Mouse (Mus musculus) midbrain, embryonic 16.5 days (tissue): ENCODE measurements at regions not wholly inside any gene's neighbourhood (a gene's known extent, or its start where the extent isn't known, plus 50 kb on each side); places are given as distances from the start of the nearest gene placed in this dataset.

Experiments used
- ATAC-seq: fragments of 200-750 bp; cut with Nextera tagmentation; 2 replicates; pipeline ENCODE4 v1.8.0; 2017; ENCODE audit warnings: moderate TSS enrichment
- H3K27ac ChIP-seq: fragments of 300-500 bp; sonication (generic); 2 replicates; pipeline ENCODE4 v1.5.1; 2014; ENCODE audit warnings: mild to moderate bottlenecking, low read length, mixed read lengths
- H3K27me3 ChIP-seq: fragments of 300-500 bp; sonication (generic); 2 replicates; pipeline ENCODE4 v1.6.1; 2014; ENCODE audit warnings: low read depth, low read length, mixed read lengths; ENCODE audit not compliant: control insufficient read depth, insufficient read depth
- H3K36me3 ChIP-seq: fragments of 300-500 bp; sonication (generic); 2 replicates; pipeline ENCODE4 v1.6.1; 2014; ENCODE audit warnings: mild to moderate bottlenecking, low read length, moderate library complexity, mixed read lengths; ENCODE audit not compliant: control insufficient read depth, insufficient read depth
- H3K4me1 ChIP-seq: fragments of 300-500 bp; sonication (generic); 2 replicates; pipeline ENCODE4 v1.6.1; 2014; ENCODE audit warnings: mild to moderate bottlenecking, low read length, mixed read lengths; ENCODE audit not compliant: control insufficient read depth, insufficient read depth
- H3K4me2 ChIP-seq: fragments of 300-500 bp; sonication (generic); 2 replicates; pipeline ENCODE4 v1.6.1; 2014; ENCODE audit warnings: mild to moderate bottlenecking, low read length, mixed read lengths
- H3K4me3 ChIP-seq: fragments of 300-500 bp; sonication (generic); 2 replicates; pipeline ENCODE4 v1.5.1; 2014; ENCODE audit warnings: low read depth, mild to moderate bottlenecking, low read length, moderate library complexity, mixed read lengths
- H3K9ac ChIP-seq: fragments of 300-500 bp; sonication (generic); 2 replicates; pipeline ENCODE4 v1.6.1; 2014; ENCODE audit warnings: low read depth, low read length, mixed read lengths
- H3K9me3 ChIP-seq: fragments of 300-500 bp; sonication (generic); replicated peaks from 2 replicates; pipeline ENCODE4 v1.6.1; 2014; ENCODE audit warnings: mild to moderate bottlenecking, low read length, mixed read lengths; ENCODE audit not compliant: control insufficient read depth, poor library complexity, severe bottlenecking
- WGBS: fragments of 180-500 bp; shearing (Covaris S2); extraction: QIAGEN DNeasy Blood & Tissue Kit; methylation state at CpG from one replicate; pipeline ENCODE4 v1.1.7; 2014; 5-methylcytosine and 5-hydroxymethylcytosine counted together

- Histone ChIP-seq H3K27me3 (no peaks in the 10 kb centered on the region), H3K27ac (no peak overlapping the region), H3K9ac (no peak overlapping the region), H3K36me3 (no peaks in the 10 kb centered on the region), H3K9me3 (no peaks in the 10 kb centered on the region), H3K4me2 (no peak overlapping the region), H3K4me3 (no peak overlapping the region), H3K4me1 (peaks cover 3% of the 10 kb centered on the region)
- ATAC-seq: 0 out of 2 replicates have a peak, but pooled peaks have one; percentile 36
- WGBS: 13% methylated on average over 7 of the region's 7 CpGs
These were observed 528.5 kb upstream of the Marcks start for GRCm38 (mm10) chr10:37667031-37667745.

- Histone ChIP-seq H3K9me3 (no peaks in the 10 kb centered on the region), H3K36me3 (no peaks in the 10 kb centered on the region), H3K4me1 (peaks cover 3% of the 10 kb centered on the region), H3K27me3 (no peaks in the 10 kb centered on the region), H3K9ac (no peak overlapping the region), H3K4me2 (no peak overlapping the region), H3K4me3 (no peak overlapping the region), H3K27ac (no peak overlapping the region)
- WGBS: 28% methylated on average over 2 of the region's 2 CpGs
- ATAC-seq: no peak
These were observed 527.8 kb upstream of the Marcks start for GRCm38 (mm10) chr10:37666535-37666934.

GRCm38 (mm10) chr10:37637001-37637562 lies 498.4 kb upstream of the Marcks start:
- Histone ChIP-seq H3K9ac (no peak overlapping the region), H3K4me1 (0 out of 2 replicates have a peak, but pooled peaks cover 4% of the 10 kb centered on the region), H3K36me3 (no peaks in the 10 kb centered on the region), H3K4me2 (no peak overlapping the region), H3K9me3 (no peaks in the 10 kb centered on the region), H3K4me3 (no peak overlapping the region), H3K27ac (no peak overlapping the region), H3K27me3 (no peaks in the 10 kb centered on the region)
- 54% methylated on average over 7 of the region's 7 CpGs for WGBS
- no peak for ATAC-seq

- Histone ChIP-seq H3K36me3 (no peaks in the 10 kb centered on the region), H3K27me3 (no peaks in the 10 kb centered on the region), H3K4me1 (0 out of 2 replicates have a peak, but pooled peaks cover 4% of the 10 kb centered on the region), H3K27ac (no peak overlapping the region), H3K9ac (no peak overlapping the region), H3K4me3 (no peak overlapping the region), H3K4me2 (no peak overlapping the region), H3K9me3 (no peaks in the 10 kb centered on the region)
- no peak for ATAC-seq
- WGBS: 81% methylated on average over 4 of the region's 4 CpGs
These were observed 497.7 kb upstream of the Marcks start for GRCm38 (mm10) chr10:37636421-37636820.

GRCm38 (mm10) chr10:37630403-37630802 lies 491.7 kb upstream of the Marcks start:
- 98% methylated on average over 1 of the region's 1 CpGs for WGBS
- Histone ChIP-seq H3K27me3 (no peaks in the 10 kb centered on the region), H3K4me1 (no peaks in the 10 kb centered on the region), H3K36me3 (no peaks in the 10 kb centered on the region), H3K9ac (no peak overlapping the region), H3K4me2 (no peak overlapping the region), H3K27ac (no peak overlapping the region), H3K4me3 (no peak overlapping the region), H3K9me3 (no peaks in the 10 kb centered on the region)
- ATAC-seq: no peak

GRCm38 (mm10) chr10:37627900-37628299 lies 489.2 kb upstream of the Marcks start:
- Histone ChIP-seq H3K27me3 (no peaks in the 10 kb centered on the region), H3K4me1 (no peaks in the 10 kb centered on the region), H3K9me3 (no peaks in the 10 kb centered on the region), H3K9ac (no peak overlapping the region), H3K36me3 (no peaks in the 10 kb centered on the region), H3K4me3 (no peak overlapping the region), H3K27ac (no peak overlapping the region), H3K4me2 (no peak overlapping the region)
- 64% methylated on average over 3 of the region's 3 CpGs for WGBS
- no peak for ATAC-seq

GRCm38 (mm10) chr10:37626758-37627201 lies 488.1 kb upstream of the Marcks start:
- Histone ChIP-seq H3K4me1 (no peaks in the 10 kb centered on the region), H3K36me3 (no peaks in the 10 kb centered on the region), H3K4me2 (no peak overlapping the region), H3K4me3 (no peak overlapping the region), H3K27ac (no peak overlapping the region), H3K9me3 (no peaks in the 10 kb centered on the region), H3K9ac (no peak overlapping the region), H3K27me3 (no peaks in the 10 kb centered on the region)
- 47% methylated on average over 5 of the region's 5 CpGs for WGBS
- ATAC-seq: no peak

GRCm38 (mm10) chr10:37625972-37626757 lies 487.4 kb upstream of the Marcks start:
- WGBS: 50% methylated on average over 1 of the region's 1 CpGs
- Histone ChIP-seq H3K9ac (no peak overlapping the region), H3K27me3 (no peaks in the 10 kb centered on the region), H3K36me3 (no peaks in the 10 kb centered on the region), H3K9me3 (no peaks in the 10 kb centered on the region), H3K27ac (no peak overlapping the region), H3K4me2 (no peak overlapping the region), H3K4me1 (no peaks in the 10 kb centered on the region), H3K4me3 (no peak overlapping the region)
- no peak for ATAC-seq

- no peak overlapping the region for H3K4me3 ChIP-seq
- no peak overlapping the region for H3K4me2 ChIP-seq
- H3K9ac ChIP-seq: no peak overlapping the region
- no peak for ATAC-seq
- H3K27me3 ChIP-seq: no peaks in the 10 kb centered on the region
- H3K4me1 ChIP-seq: no peaks in the 10 kb centered on the region
- H3K9me3 ChIP-seq: no peaks in the 10 kb centered on the region
- no peaks in the 10 kb centered on the region for H3K36me3 ChIP-seq
- H3K27ac ChIP-seq: no peak overlapping the region
These were observed 484.3 kb upstream of the Marcks start for GRCm38 (mm10) chr10:37623041-37623440.
